Mouse (Mus musculus) liver, embryonic 13.5 days (tissue): Measurements from ENCODE around the gene Commd4. TPM values are rescaled to one million over a fixed set of nuclear protein-coding genes. Genes with fewer than 3 reads are reported as not detected.

Experiments
- ATAC-seq: fragments of 200-750 bp; cut with Nextera tagmentation; 2 replicates; pipeline ENCODE4 v1.8.0; 2017; ENCODE audit warnings: low read depth, mild to moderate bottlenecking, moderate number of reproducible peaks, moderate library complexity
- DNase-seq: peaks from one replicate; pipeline ENCODE4 v3.0.0; 2022
- H3K27ac ChIP-seq: fragments of 300-500 bp; sonication (generic); 2 replicates; pipeline ENCODE4 v1.5.1; 2015; ENCODE audit warnings: moderate library complexity, mild to moderate bottlenecking, inconsistent platforms
- H3K27me3 ChIP-seq: fragments of 300-500 bp; sonication (generic); 2 replicates; pipeline ENCODE4 v1.6.1; 2015; ENCODE audit warnings: mild to moderate bottlenecking, inconsistent platforms
- H3K36me3 ChIP-seq: fragments of 300-500 bp; sonication (generic); 2 replicates; pipeline ENCODE4 v1.6.1; 2015; ENCODE audit warnings: mild to moderate bottlenecking, inconsistent platforms
- H3K4me1 ChIP-seq: fragments of 300-500 bp; sonication (generic); replicated peaks from 2 replicates; pipeline ENCODE4 v1.6.1; 2015; ENCODE audit warnings: inconsistent platforms
- H3K4me2 ChIP-seq: fragments of 300-500 bp; sonication (generic); 2 replicates; pipeline ENCODE4 v1.6.1; 2015; ENCODE audit warnings: inconsistent platforms, mild to moderate bottlenecking, moderate library complexity
- H3K4me3 ChIP-seq: fragments of 300-500 bp; sonication (generic); replicated peaks from 2 replicates; pipeline ENCODE4 v1.5.1; 2015; ENCODE audit warnings: mild to moderate bottlenecking, inconsistent platforms
- H3K9ac ChIP-seq: fragments of 300-500 bp; sonication (generic); 2 replicates; pipeline ENCODE4 v1.6.1; 2015; ENCODE audit warnings: mild to moderate bottlenecking, inconsistent platforms
- H3K9me3 ChIP-seq: fragments of 300-500 bp; sonication (generic); replicated peaks from 2 replicates; pipeline ENCODE4 v1.6.1; 2016; ENCODE audit warnings: inconsistent platforms
- WGBS: fragments of 180-500 bp; shearing (Covaris S2); methylation state at CpG from one replicate; pipeline ENCODE4 v1.1.7; 2015; ENCODE audit not compliant: insufficient replicate concordance; 5-methylcytosine and 5-hydroxymethylcytosine counted together
- polyA plus RNA-seq: library from polyadenylated mRNA; unstranded; fragments of >200 nt; fragmentation: Nextera tagmentation; extraction: Ambion mirVana; gene quantifications from 2 replicates; pipeline ENCODE4 v1.2.1, GENCODE M21; 2015

Gene Commd4
- polyA plus RNA-seq, 1 experiment from 2014 or later, result 58.1 TPM

- WGBS, result 86% methylated on average over 8 of the region's 8 CpGs
- Histone ChIP-seq H3K27ac (no peak overlapping the region), H3K4me1 (peaks cover 19% of the 10 kb centered on the region), H3K9ac (peak overlapping the region; percentile 79), H3K27me3 (no peaks in the 10 kb centered on the region), H3K4me3 (peak overlapping the region; percentile 73), H3K36me3 (peaks cover 19% of the 10 kb centered on the region; the same call in 1 of the 2 replicates), H3K4me2 (peak overlapping the region; percentile 86), H3K9me3 (no peaks in the 10 kb centered on the region)
- ATAC-seq, result no peak
- no peak for DNase-seq
Measured at GRCm38 (mm10) chr9:57156823-57157222, 1.3 kb downstream of the Commd4 start.

DNA sequence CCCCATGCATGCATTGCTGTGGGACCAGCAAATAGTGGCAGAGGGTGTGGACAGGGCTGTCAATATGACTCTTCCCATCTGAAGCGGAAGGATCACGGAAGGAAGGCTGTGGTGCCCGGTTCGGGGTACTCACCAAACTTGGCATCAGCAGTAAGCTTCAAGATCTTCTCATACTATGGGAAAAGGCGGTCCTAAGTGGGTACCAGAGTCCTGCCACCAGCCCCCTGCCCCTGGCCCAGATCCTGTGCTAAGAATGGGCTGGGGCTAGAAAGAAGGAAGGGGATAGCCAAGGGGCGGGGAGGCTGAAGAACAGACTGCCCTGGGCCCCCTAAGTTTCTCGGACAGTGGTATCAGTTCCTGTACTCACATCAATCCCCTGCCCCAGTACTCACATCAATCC lies 1.7 kb downstream of the Commd4 start:
- H3K4me3 ChIP-seq, result no peak overlapping the region
- H3K4me2 ChIP-seq, result no peak overlapping the region
- no peak for ATAC-seq
- peaks cover 19% of the 10 kb centered on the region for H3K4me1 ChIP-seq
- no peak for DNase-seq
- WGBS, result 83% methylated on average over 7 of the region's 7 CpGs
- H3K27me3 ChIP-seq, result no peaks in the 10 kb centered on the region
- no peaks in the 10 kb centered on the region for H3K9me3 ChIP-seq
- peaks cover 19% of the 10 kb centered on the region; the same call in 1 of the 2 replicates for H3K36me3 ChIP-seq
- no peak overlapping the region; the same call in 1 of the 2 replicates for H3K9ac ChIP-seq
- no peak overlapping the region for H3K27ac ChIP-seq

DNA sequence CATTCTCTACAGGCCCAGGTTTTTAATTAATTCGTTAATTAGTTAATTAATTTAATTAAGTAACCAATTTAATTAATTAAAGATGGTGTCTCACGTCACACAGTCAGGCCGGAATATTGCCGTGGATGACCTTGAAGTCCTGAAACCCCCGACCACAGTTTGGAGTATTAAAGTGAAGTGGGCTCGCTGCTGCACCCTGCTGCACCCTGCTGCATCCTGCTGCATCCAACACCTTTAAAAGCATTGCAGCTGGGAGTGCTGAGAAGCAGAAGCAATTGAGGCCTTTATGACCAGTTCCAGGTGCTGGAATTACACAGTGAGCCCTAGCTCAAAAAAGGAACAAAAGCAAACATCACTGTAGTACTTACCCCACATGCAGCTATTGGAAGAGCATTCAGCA lies 5.8 kb downstream of the Commd4 start:
- H3K36me3 ChIP-seq, result peaks cover 19% of the 10 kb centered on the region; the same call in 1 of the 2 replicates
- no peak for ATAC-seq

GRCm38 (mm10) chr9:57150192-57150591 lies 7.9 kb downstream of the Commd4 start:
- DNase-seq, result no peak
- Histone ChIP-seq H3K9me3 (no peaks in the 10 kb centered on the region), H3K9ac (no peak overlapping the region), H3K27ac (no peak overlapping the region), H3K36me3 (peaks cover 7% of the 10 kb centered on the region; the same call in 1 of the 2 replicates), H3K4me1 (peaks cover 22% of the 10 kb centered on the region), H3K4me2 (no peak overlapping the region), H3K27me3 (no peaks in the 10 kb centered on the region), H3K4me3 (no peak overlapping the region)
- no peak for ATAC-seq
- WGBS, result 77% methylated on average over 5 of the region's 5 CpGs

More for the DNA sequence above, 5.8 kb downstream of the Commd4 start:
- Histone ChIP-seq H3K27ac (no peak overlapping the region), H3K9ac (no peak overlapping the region), H3K4me2 (no peak overlapping the region), H3K9me3 (no peaks in the 10 kb centered on the region), H3K27me3 (no peaks in the 10 kb centered on the region), H3K4me3 (no peak overlapping the region), H3K4me1 (peaks cover 25% of the 10 kb centered on the region)
- DNase-seq, result no peak
- 52% methylated on average over 6 of the region's 6 CpGs for WGBS

- Histone ChIP-seq H3K4me1 (peaks cover 22% of the 10 kb centered on the region), H3K4me3 (peak overlapping the region; percentile 65), H3K27me3 (no peaks in the 10 kb centered on the region), H3K4me2 (peak overlapping the region; percentile 82), H3K36me3 (no peaks in the 10 kb centered on the region), H3K27ac (peak overlapping the region; percentile 79), H3K9ac (peak overlapping the region; percentile 69; the same call in 1 of the 2 replicates), H3K9me3 (no peaks in the 10 kb centered on the region)
- ATAC-seq, result no peak
- WGBS, result 72% methylated on average over 6 of the region's 6 CpGs
- DNase-seq, result no peak
Measured at GRCm38 (mm10) chr9:57149021-57149420, 9.1 kb downstream of the Commd4 start.

GRCm38 (mm10) chr9:57148144-57148878 lies 9.8 kb downstream of the Commd4 start, which contains the start of gene Neil1:
TSS of gene Neil1 (minus strand) at chr9:57148305.
- Histone ChIP-seq H3K27ac (peak within 1 kb of the TSS; percentile 79), H3K9me3 (no peaks in the 10 kb centered on the region), H3K9ac (peak within 1 kb of the TSS; percentile 69), H3K36me3 (no peaks in the 10 kb centered on the region), H3K4me2 (peak within 1 kb of the TSS; percentile 82), H3K4me3 (peak within 1 kb of the TSS; percentile 65), H3K4me1 (peaks cover 22% of the 10 kb centered on the region), H3K27me3 (no peaks in the 10 kb centered on the region)
- peak; percentile 63 for DNase-seq
- peak; percentile 88 for ATAC-seq
- WGBS, result 1% methylated on average over 27 of the region's 27 CpGs

DNA sequence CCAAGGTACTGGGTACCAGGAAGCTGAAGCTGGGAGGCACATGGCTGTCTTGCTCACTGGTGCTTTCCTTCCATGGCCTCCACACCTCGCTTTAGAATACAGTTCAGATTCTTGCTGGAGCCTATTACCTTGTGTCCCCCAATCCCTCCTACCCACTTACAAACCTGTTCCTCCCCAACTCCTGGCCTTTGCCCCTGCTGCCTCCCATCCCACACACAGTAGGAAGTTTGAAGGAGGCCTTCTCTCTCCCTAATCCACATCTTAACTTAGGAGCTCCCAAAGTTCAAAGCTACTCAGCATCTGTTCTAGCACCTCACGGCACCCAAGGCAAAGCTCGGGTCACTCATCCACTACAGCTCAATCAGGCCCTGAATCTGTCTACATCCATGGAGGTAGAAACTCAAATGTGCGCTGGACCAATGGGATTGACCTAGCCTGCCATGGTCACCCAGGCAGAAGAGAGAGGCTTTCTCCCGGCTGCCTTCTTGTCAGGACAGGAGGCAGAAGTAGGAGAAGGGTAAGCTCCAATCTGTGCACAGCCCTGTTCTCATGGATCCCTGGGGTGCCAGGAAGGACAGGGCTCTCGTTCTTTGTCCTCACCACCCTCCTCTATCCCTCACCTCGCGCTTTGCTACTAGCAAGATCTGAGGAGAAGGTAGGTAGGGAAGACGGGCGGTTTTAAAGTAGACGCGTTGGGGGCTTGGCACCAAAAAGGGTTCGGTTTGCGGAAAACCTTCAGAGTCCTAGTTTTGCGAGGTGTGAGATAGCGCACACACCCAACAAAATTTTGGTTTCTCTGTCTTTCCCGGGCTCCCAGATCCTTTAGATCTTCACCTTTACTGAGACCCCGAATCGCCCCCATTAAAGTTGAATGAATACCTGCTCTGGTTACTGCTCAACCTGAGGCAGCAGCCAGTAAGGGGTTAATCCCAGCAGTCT lies 10.7 kb downstream of the Commd4 start:
- WGBS, result 10% methylated on average over 19 of the region's 19 CpGs
- H3K27me3 ChIP-seq, result no peaks in the 10 kb centered on the region
- peak overlapping the region; percentile 69 for H3K9ac ChIP-seq
- DNase-seq (no peak), ATAC-seq (no peak; the same call in 1 of the 2 replicates)
- H3K36me3 ChIP-seq, result no peaks in the 10 kb centered on the region
- peaks cover 22% of the 10 kb centered on the region for H3K4me1 ChIP-seq
- peak overlapping the region; percentile 65 for H3K4me3 ChIP-seq
- peak overlapping the region; percentile 19; the same call in 1 of the 2 replicates for H3K27ac ChIP-seq
- H3K4me2 ChIP-seq, result peak overlapping the region; percentile 82
- no peaks in the 10 kb centered on the region for H3K9me3 ChIP-seq

DNA sequence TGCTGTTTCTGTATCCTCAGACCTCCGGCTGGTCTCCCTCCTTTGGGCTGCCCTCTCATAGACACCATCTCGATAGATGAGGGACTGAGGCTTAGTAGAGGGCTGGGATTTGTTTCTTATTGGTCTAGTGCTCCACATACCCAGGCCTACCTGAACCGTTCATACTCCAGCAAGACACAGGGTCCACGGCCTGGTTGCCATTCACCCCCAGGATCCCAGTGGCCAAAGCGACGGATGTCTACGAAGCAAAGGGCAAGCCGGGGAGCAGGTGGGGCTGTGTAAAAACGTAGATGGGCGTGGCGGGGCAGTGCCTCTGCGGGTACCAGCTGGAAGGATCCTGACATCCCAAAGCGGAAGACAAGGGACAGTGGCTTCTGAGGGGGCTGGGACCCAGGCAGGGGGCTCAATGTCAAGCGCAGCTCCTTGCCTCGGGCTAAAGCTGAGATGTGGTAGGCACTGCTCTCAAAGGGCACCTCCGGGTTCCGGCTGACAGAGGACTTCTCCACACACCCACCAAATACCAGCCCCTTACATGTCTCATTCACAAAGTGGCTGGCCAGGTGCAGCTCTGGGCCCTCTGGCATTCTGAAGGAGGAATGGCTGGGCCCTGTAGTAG lies 11.6 kb downstream of the Commd4 start:
- DNase-seq, result no peak
- Histone ChIP-seq H3K27ac (no peak overlapping the region), H3K9ac (no peak overlapping the region), H3K9me3 (no peaks in the 10 kb centered on the region), H3K36me3 (peaks cover 9% of the 10 kb centered on the region), H3K4me3 (no peak overlapping the region), H3K27me3 (no peaks in the 10 kb centered on the region), H3K4me1 (peaks cover 22% of the 10 kb centered on the region), H3K4me2 (peak overlapping the region; percentile 82; the same call in 1 of the 2 replicates)
- 74% methylated on average over 17 of the region's 17 CpGs for WGBS
- ATAC-seq, result no peak

GRCm38 (mm10) chr9:57144830-57145229 lies 13.3 kb downstream of the Commd4 start:
- Histone ChIP-seq H3K9me3 (no peaks in the 10 kb centered on the region), H3K36me3 (peaks cover 25% of the 10 kb centered on the region)

GRCm38 (mm10) chr9:57143212-57143611 lies 14.9 kb downstream of the Commd4 start:
- Histone ChIP-seq H3K9me3 (no peaks in the 10 kb centered on the region), H3K27ac (no peak overlapping the region), H3K4me3 (no peak overlapping the region), H3K27me3 (no peaks in the 10 kb centered on the region), H3K4me1 (peaks cover 13% of the 10 kb centered on the region), H3K4me2 (no peak overlapping the region), H3K9ac (no peak overlapping the region), H3K36me3 (peaks cover 42% of the 10 kb centered on the region)
- 75% methylated on average over 11 of the region's 11 CpGs for WGBS
- no peak for DNase-seq
- ATAC-seq, result no peak

More at GRCm38 (mm10) chr9:57144830-57145229, 13.3 kb downstream of the Commd4 start:
- H3K4me1 ChIP-seq, result peaks cover 22% of the 10 kb centered on the region
- no peak overlapping the region for H3K27ac ChIP-seq
- H3K27me3 ChIP-seq, result no peaks in the 10 kb centered on the region
- WGBS, result 83% methylated on average over 8 of the region's 8 CpGs
- ATAC-seq, result no peak
- DNase-seq, result no peak
- no peak overlapping the region for H3K9ac ChIP-seq
- no peak overlapping the region for H3K4me3 ChIP-seq
- H3K4me2 ChIP-seq, result no peak overlapping the region
